Mouse (Mus musculus): ENCODE data around the gene Calcrl.

DNA sequence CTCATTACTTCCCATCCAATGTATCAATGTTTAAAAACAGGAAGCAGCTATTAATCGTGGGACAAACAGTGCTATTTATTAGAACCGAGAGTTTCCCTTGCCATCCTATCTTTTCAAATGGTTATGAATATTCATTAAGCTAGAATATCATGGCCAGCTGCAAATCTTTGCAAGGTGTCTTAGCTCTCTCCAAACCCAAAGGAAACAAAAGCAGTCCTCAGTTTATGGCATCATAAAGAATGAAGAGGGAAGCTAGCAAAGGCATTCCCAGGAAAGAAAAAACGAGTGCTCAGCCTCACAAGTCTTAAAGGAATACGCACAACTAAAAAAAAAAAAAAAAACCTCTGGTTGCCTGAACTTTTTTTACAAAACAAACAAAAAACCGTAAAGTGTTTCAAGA lies 128.7 kb downstream of the Calcrl start:
- TF ChIP-seq CTCF (IDR thresholded peaks at IDR 0.05; ENCODE audit: extremely low read depth, insufficient read length, insufficient replicate concordance, low read depth, low read length) (no peak), POLR2A (IDR thresholded peaks at IDR 0.05; ENCODE audit: low read depth, low read length) (no peak)
